Mouse (Mus musculus): Measurements from ENCODE around the gene Gm27021.

DNA sequence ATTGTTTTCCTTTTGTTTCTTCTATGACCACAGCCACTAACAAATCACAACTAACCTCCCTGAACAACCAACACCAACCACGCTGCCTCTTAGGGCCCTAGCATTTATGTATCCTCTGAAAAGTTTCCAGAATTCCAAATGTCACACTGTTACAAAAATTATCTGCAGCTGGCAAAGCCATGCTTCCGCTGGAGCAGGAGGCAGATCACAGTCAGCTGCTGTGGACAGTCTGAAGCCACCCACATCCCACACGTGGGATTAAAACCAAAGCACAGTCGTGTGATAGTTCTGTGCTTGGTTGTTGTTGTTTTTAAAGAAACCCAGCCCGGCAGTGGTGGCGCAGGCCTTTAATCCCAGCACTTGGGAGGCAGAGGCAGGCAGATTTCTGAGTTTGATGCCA, 31.2 kb upstream of the Gm27021 start:
- TF ChIP-seq CTCF (IDR thresholded peaks at IDR 0.05) (no peak), POLR2A (IDR thresholded peaks at IDR 0.05; ENCODE audit: insufficient read depth, low read depth, low read length) (no peak)

Data from heart, adult 2 months (tissue).